Mouse (Mus musculus) lung, postnatal 0 days (tissue): ENCODE data around the gene Faiml. TPM values are rescaled to one million over a fixed set of nuclear protein-coding genes. Genes with fewer than 3 reads are reported as not detected.
A peak's percentile ranks its signal among the peaks of the same experiment; 100 is the strongest.

Source experiments
- ATAC-seq: fragments of 200-750 bp; cut with Nextera tagmentation; 2 replicates; pipeline ENCODE4 v1.8.0; 2017; ENCODE audit warnings: moderate library complexity
- DNase-seq: peaks from one replicate; pipeline ENCODE4 v3.0.0-alpha.2; 2016; ENCODE audit warnings: low spot score
- H3K27ac ChIP-seq: fragments of 300-500 bp; sonication (generic); 2 replicates; pipeline ENCODE4 v1.5.1; 2014; ENCODE audit warnings: antibody characterized with exemption, mild to moderate bottlenecking, low read length, mixed read lengths
- H3K27me3 ChIP-seq: fragments of 300-500 bp; sonication (generic); replicated peaks from 2 replicates; pipeline ENCODE4 v1.6.1; 2014; ENCODE audit warnings: low read length, mixed read lengths; ENCODE audit not compliant: insufficient read depth
- H3K36me3 ChIP-seq: fragments of 300-500 bp; sonication (generic); 2 replicates; pipeline ENCODE4 v1.6.1; 2014; ENCODE audit warnings: low read length, mixed read lengths; ENCODE audit not compliant: insufficient read depth
- H3K4me1 ChIP-seq: fragments of 300-500 bp; sonication (generic); 2 replicates; pipeline ENCODE4 v1.6.1; 2014; ENCODE audit warnings: antibody characterized with exemption, low read depth, low read length, mixed read lengths; ENCODE audit not compliant: insufficient read depth
- H3K4me2 ChIP-seq: fragments of 300-500 bp; sonication (generic); replicated peaks from 2 replicates; pipeline ENCODE4 v1.6.1; 2014; ENCODE audit warnings: low read depth, mild to moderate bottlenecking, low read length, moderate library complexity, mixed read lengths
- H3K4me3 ChIP-seq: fragments of 300-500 bp; sonication (generic); 2 replicates; pipeline ENCODE4 v1.5.1; 2014; ENCODE audit warnings: low read depth, low read length
- H3K9ac ChIP-seq: fragments of 300-500 bp; sonication (generic); replicated peaks from 2 replicates; pipeline ENCODE4 v1.6.1; 2014; ENCODE audit warnings: low read depth, mild to moderate bottlenecking
- H3K9me3 ChIP-seq: fragments of 300-500 bp; sonication (generic); 2 replicates; pipeline ENCODE4 v1.6.1; 2016; ENCODE audit warnings: low read length, mixed read lengths
- CTCF ChIP-seq: IDR thresholded peaks from 2 replicates; pipeline ENCODE4 v1.5.1; 2016; ENCODE audit warnings: antibody characterized with exemption, mild to moderate bottlenecking
- EP300 ChIP-seq: IDR thresholded peaks from 2 replicates; pipeline ENCODE4 v1.6.1; 2016; ENCODE audit warnings: antibody characterized with exemption, mild to moderate bottlenecking, control low read depth
- WGBS: fragments of 180-500 bp; shearing (Covaris S2); extraction: QIAGEN DNeasy Blood & Tissue Kit; methylation state at CpG from one replicate; pipeline ENCODE4 v1.1.7; 2014; 5-methylcytosine and 5-hydroxymethylcytosine counted together
- polyA plus RNA-seq: library from polyadenylated mRNA; unstranded; fragments of >200 nt; fragmentation: Nextera tagmentation; extraction: Ambion mirVana; gene quantifications from 2 replicates; pipeline ENCODE4 v1.2.1, GENCODE M21; 2015

Gene Faiml
- not detected in 2 replicates for polyA plus RNA-seq

- Histone ChIP-seq H3K27ac (no peak within 1 kb of the TSS), H3K4me1 (no peaks in the 10 kb centered on the region), H3K9me3 (no peaks in the 10 kb centered on the region), H3K4me3 (no peak within 1 kb of the TSS), H3K36me3 (no peaks in the 10 kb centered on the region), H3K27me3 (no peaks in the 10 kb centered on the region), H3K4me2 (no peak within 1 kb of the TSS), H3K9ac (no peak within 1 kb of the TSS)
- 83% methylated on average over 14 of the region's 14 CpGs for WGBS
- no peak for TF ChIP-seq CTCF
- TF ChIP-seq EP300: no peak
- no peak for DNase-seq
- no peak for ATAC-seq
Measured at GRCm38 (mm10) chr9:99237139-99237538, at the start of gene Faiml. Gene Faiml, minus strand, starts transcription at chr9:99237239.

- Histone ChIP-seq H3K27ac (no peak overlapping the region), H3K9ac (no peak overlapping the region), H3K36me3 (0 out of 2 replicates have a peak, but pooled peaks cover 4% of the 10 kb centered on the region), H3K9me3 (no peaks in the 10 kb centered on the region), H3K4me2 (no peak overlapping the region), H3K27me3 (no peaks in the 10 kb centered on the region), H3K4me3 (no peak overlapping the region), H3K4me1 (no peaks in the 10 kb centered on the region)
- 83% methylated on average over 5 of the region's 5 CpGs for WGBS
- TF ChIP-seq CTCF: no peak
- TF ChIP-seq EP300: no peak
- ATAC-seq (no peak), DNase-seq (no peak)
Measured at GRCm38 (mm10) chr9:99258891-99259290, 21.9 kb upstream of the Faiml start.

- H3K4me3 ChIP-seq: no peak overlapping the region
- H3K9me3 ChIP-seq: no peaks in the 10 kb centered on the region
- H3K27ac ChIP-seq: no peak overlapping the region
- no peak for TF ChIP-seq EP300
- TF ChIP-seq CTCF: no peak
- H3K4me2 ChIP-seq: no peak overlapping the region
- DNase-seq (peak; percentile 26), ATAC-seq (no peak)
- H3K4me1 ChIP-seq: no peaks in the 10 kb centered on the region
- H3K27me3 ChIP-seq: no peaks in the 10 kb centered on the region
- WGBS: 87% methylated on average over 3 of the region's 3 CpGs
- 0 out of 2 replicates have a peak, but pooled peaks cover 4% of the 10 kb centered on the region for H3K36me3 ChIP-seq
- no peak overlapping the region for H3K9ac ChIP-seq
Measured at GRCm38 (mm10) chr9:99256821-99257220, 19.8 kb upstream of the Faiml start.

GRCm38 (mm10) chr9:99256206-99256605, 19.2 kb upstream of the Faiml start:
- Histone ChIP-seq H3K4me3 (no peak overlapping the region), H3K36me3 (0 out of 2 replicates have a peak, but pooled peaks cover 4% of the 10 kb centered on the region), H3K27me3 (no peaks in the 10 kb centered on the region), H3K9me3 (no peaks in the 10 kb centered on the region), H3K4me2 (no peak overlapping the region), H3K27ac (no peak overlapping the region), H3K9ac (no peak overlapping the region), H3K4me1 (no peaks in the 10 kb centered on the region)
- WGBS: 100% methylated on average over 1 of the region's 1 CpGs
- ATAC-seq: no peak
- TF ChIP-seq EP300 (no peak), CTCF (no peak)
- DNase-seq: no peak

- DNase-seq (peak; percentile 39), ATAC-seq (peak; percentile 17; the same call in 1 of the 2 replicates)
- H3K36me3 ChIP-seq: 0 out of 2 replicates have a peak, but pooled peaks cover 4% of the 10 kb centered on the region
- no peak overlapping the region for H3K4me2 ChIP-seq
- H3K27me3 ChIP-seq: no peaks in the 10 kb centered on the region
- H3K4me3 ChIP-seq: no peak overlapping the region
- no peak overlapping the region for H3K27ac ChIP-seq
- H3K9ac ChIP-seq: no peak overlapping the region
- TF ChIP-seq EP300: no peak
- no peak for TF ChIP-seq CTCF
- 67% methylated on average over 10 of the region's 10 CpGs for WGBS
- H3K4me1 ChIP-seq: no peaks in the 10 kb centered on the region
- no peaks in the 10 kb centered on the region for H3K9me3 ChIP-seq
Measured at GRCm38 (mm10) chr9:99253861-99254260, 16.8 kb upstream of the Faiml start.

GRCm38 (mm10) chr9:99248906-99249305, 11.9 kb upstream of the Faiml start:
- 88% methylated on average over 4 of the region's 4 CpGs for WGBS

GRCm38 (mm10) chr9:99248304-99248703, 11.3 kb upstream of the Faiml start:
- no peak overlapping the region for H3K9ac ChIP-seq
- no peak overlapping the region for H3K4me3 ChIP-seq
- 65% methylated on average over 8 of the region's 8 CpGs for WGBS
- H3K27me3 ChIP-seq: no peaks in the 10 kb centered on the region
- no peaks in the 10 kb centered on the region for H3K4me1 ChIP-seq
- no peak for TF ChIP-seq EP300
- TF ChIP-seq CTCF: no peak
- no peak overlapping the region for H3K27ac ChIP-seq
- DNase-seq (no peak), ATAC-seq (no peak)
- H3K36me3 ChIP-seq: no peaks in the 10 kb centered on the region
- H3K9me3 ChIP-seq: no peaks in the 10 kb centered on the region
- H3K4me2 ChIP-seq: no peak overlapping the region

More at GRCm38 (mm10) chr9:99248906-99249305, 11.9 kb upstream of the Faiml start:
- no peaks in the 10 kb centered on the region for H3K9me3 ChIP-seq
- no peak overlapping the region for H3K27ac ChIP-seq
- no peak for DNase-seq
- TF ChIP-seq EP300: no peak
- no peak overlapping the region for H3K4me3 ChIP-seq
- H3K4me1 ChIP-seq: no peaks in the 10 kb centered on the region
- ATAC-seq: no peak
- no peaks in the 10 kb centered on the region for H3K36me3 ChIP-seq
- no peaks in the 10 kb centered on the region for H3K27me3 ChIP-seq
- no peak overlapping the region for H3K4me2 ChIP-seq
- H3K9ac ChIP-seq: no peak overlapping the region
